Comparison of ENCODE assay signal across 8 mouse cellular contexts in the genomic region with DNA sequence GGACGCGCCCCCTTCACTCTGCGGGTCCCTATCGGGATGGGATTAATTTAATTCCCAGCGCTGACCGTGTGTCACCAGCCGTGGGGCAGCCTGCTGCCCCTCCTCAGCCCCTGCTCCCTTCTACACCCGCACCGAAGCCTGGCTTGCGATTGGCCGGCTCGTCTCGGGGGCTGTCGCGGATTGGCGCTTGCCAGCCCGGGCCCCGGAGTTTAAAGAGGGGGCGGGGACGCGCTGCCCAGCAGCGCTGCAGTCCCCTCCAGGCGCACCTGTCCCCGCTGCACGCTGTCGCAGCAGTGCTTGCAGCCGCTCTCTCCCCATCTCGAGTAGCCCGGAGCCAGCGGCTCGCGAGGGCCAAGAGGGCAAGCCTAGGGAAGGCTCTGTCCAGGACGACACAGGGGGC. TPM values are rescaled to one million over a fixed set of nuclear protein-coding genes. Genes with fewer than 3 reads are reported as not detected.
DNase-seq lines count a peak whose midpoint lies in the region; ATAC-seq and TF ChIP-seq lines count a peak whose summit lies in the region.

A gene (plus strand): TSS at position 215 of the 400 bp plus-strand sequence.

- H3K27me3 ChIP-seq in heart, embryonic 11.5 days (ENCODE audit: control insufficient read depth, insufficient read depth, low read length), result peaks cover 44% of the 10 kb centered on the region
- H3K27me3 ChIP-seq in heart, embryonic 15.5 days, result peaks cover 35% of the 10 kb centered on the region
- peaks cover 17% of the 10 kb centered on the region for H3K27me3 ChIP-seq in lung, embryonic 14.5 days (ENCODE audit: insufficient read depth, low read length)

- peak; percentile 55; the same call in 1 of the 2 replicates for ATAC-seq in heart, embryonic 11.5 days (replicated peaks; ENCODE audit: insufficient number of reproducible peaks, low FRiP score, low TSS enrichment)
- peak; percentile 69; the same call in 1 of the 2 replicates for ATAC-seq in heart, embryonic 15.5 days (replicated peaks; ENCODE audit: insufficient number of reproducible peaks, insufficient read depth, low FRiP score, low read depth)
- peak; percentile 81 for ATAC-seq in lung, embryonic 14.5 days (ENCODE audit: insufficient read depth)

- no peaks in the 10 kb centered on the region for H3K36me3 ChIP-seq in heart, embryonic 11.5 days (ENCODE audit: control insufficient read depth, insufficient read depth, low read length)
- no peaks in the 10 kb centered on the region for H3K36me3 ChIP-seq in heart, embryonic 15.5 days
- H3K36me3 ChIP-seq in lung, embryonic 14.5 days (ENCODE audit: insufficient read depth), result no peaks in the 10 kb centered on the region

- intact Hi-C loops in heart, postnatal 36 days (cut with DNase I), result no loop called here

- H3K9ac ChIP-seq in heart, embryonic 11.5 days (ENCODE audit: low read depth, low read length), result no peak within 1 kb of the TSS
- H3K9ac ChIP-seq in heart, embryonic 15.5 days, result peak within 1 kb of the TSS; percentile 37; the same call in 1 of the 2 replicates
- H3K9ac ChIP-seq in lung, embryonic 14.5 days, result peak within 1 kb of the TSS; percentile 13

- no peaks in the 10 kb centered on the region for H3K9me3 ChIP-seq in heart, embryonic 11.5 days (replicated peaks; ENCODE audit: control insufficient read depth, low read length)
- H3K9me3 ChIP-seq in heart, embryonic 15.5 days (replicated peaks), result no peaks in the 10 kb centered on the region
- H3K9me3 ChIP-seq in lung, embryonic 14.5 days (ENCODE audit: low read depth, low read length), result no peaks in the 10 kb centered on the region

- no peak within 1 kb of the TSS for H3K27ac ChIP-seq in heart, embryonic 11.5 days (ENCODE audit: low read depth, low read length)
- H3K27ac ChIP-seq in brown adipose tissue, adult 24 weeks (replicated peaks; ENCODE audit: low read depth, low read length), result no peak within 1 kb of the TSS
- H3K27ac ChIP-seq in heart, embryonic 15.5 days, result no peak within 1 kb of the TSS
- no peak within 1 kb of the TSS for H3K27ac ChIP-seq in lung, embryonic 14.5 days (ENCODE audit: low read depth)

- H3K4me2 ChIP-seq in heart, embryonic 11.5 days, result peak within 1 kb of the TSS; percentile 73
- H3K4me2 ChIP-seq in heart, embryonic 15.5 days, result peak within 1 kb of the TSS; percentile 85
- H3K4me2 ChIP-seq in lung, embryonic 14.5 days, result peak within 1 kb of the TSS; percentile 73

- WGBS in heart, embryonic 11.5 days (ENCODE audit: insufficient replicate concordance), result 1% methylated on average over 33 of the region's 33 CpGs
- WGBS in heart, embryonic 15.5 days, result 2% methylated on average over 33 of the region's 33 CpGs
- under 1% methylated on average over 33 of the region's 33 CpGs for WGBS in lung, embryonic 14.5 days

- H3K4me1 ChIP-seq in heart, embryonic 11.5 days (ENCODE audit: control insufficient read depth, insufficient read depth, low read length), result 0 out of 2 replicates have a peak, but pooled peaks cover 4% of the 10 kb centered on the region
- H3K4me1 ChIP-seq in brown adipose tissue, adult 24 weeks (ENCODE audit: control insufficient read depth, insufficient read depth, insufficient read length, low read length), result no peaks in the 10 kb centered on the region
- H3K4me1 ChIP-seq in heart, embryonic 15.5 days (replicated peaks), result peaks cover 12% of the 10 kb centered on the region
- no peaks in the 10 kb centered on the region for H3K4me1 ChIP-seq in lung, embryonic 14.5 days (ENCODE audit: insufficient read depth)

- H3K4me3 ChIP-seq in heart, embryonic 11.5 days (ENCODE audit: low read depth, low read length), result peak within 1 kb of the TSS; percentile 39
- H3K4me3 ChIP-seq in brown adipose tissue, adult 24 weeks (ENCODE audit: insufficient read depth, low read depth, low read length), result 0 out of 2 replicates have a peak within 1 kb of the TSS, but pooled peaks have one; percentile 7
- H3K4me3 ChIP-seq in heart, embryonic 15.5 days, result peak within 1 kb of the TSS; percentile 46
- peak within 1 kb of the TSS; percentile 26 for H3K4me3 ChIP-seq in lung, embryonic 14.5 days (ENCODE audit: low read depth, low read length)

- no peak for TF ChIP-seq CTCF in lung, embryonic 14.5 days (IDR thresholded peaks at IDR 0.05; ENCODE audit: low read depth)

- no peak for DNase-seq in heart, postnatal 36 days
- no peak for DNase-seq in layer of hippocampus, adult 8-10 months (ENCODE audit: low spot score in 2 of 2)
- peak; percentile 77 for DNase-seq in lung, embryonic 14.5 days
- DNase-seq in right cerebral cortex, postnatal 25 days, result peak; percentile 28
- no peak for DNase-seq in T-cell, adult 2 months (ENCODE audit: low spot score)

RNA-seq across cellular contexts. Expression of the gene that starts here (rescaled TPM):
- 5.2 and 6.6 TPM in 2 replicates for polyA plus RNA-seq in heart, embryonic 11.5 days (2014; fragmentation: Nextera tagmentation; extraction: Ambion mirVana)
- total RNA-seq in heart, postnatal 36 days (2021), result 1 to 10 TPM in 1 of 2 experiments, under 1 TPM in 1; 0.87 to 1.1 TPM
- not detected in 2 replicates for polyA plus RNA-seq in brown adipose tissue, adult 24 weeks (2012; ENCODE audit: insufficient read depth, insufficient read length, missing spikeins)
- polyA plus RNA-seq in heart, embryonic 15.5 days (2015; fragmentation: Nextera tagmentation; extraction: Ambion mirVana), result 7.8 and 9.3 TPM in 2 replicates
- total RNA-seq in layer of hippocampus, adult 8-10 months (2022), result 100 to 1,000 TPM in 3 of 4 experiments, 10 to 100 TPM in 1; 98.5 to 162 (median 138) TPM
- 3.4 and 3.6 TPM in 2 replicates for polyA plus RNA-seq in lung, embryonic 14.5 days (2014; fragmentation: Nextera tagmentation; extraction: Ambion mirVana)

Comparison
In these comparisons a context has a peak if more than half of its experiments do, and no peak if none do; other contexts are left out.
1. RNA of the gene that starts here (total RNA-seq): 98.5 to 162 TPM in layer of hippocampus, adult 8-10 months; 0.87 to 1.1 TPM in heart, postnatal 36 days; every median in the first group is over 10 times any median in the second.
2. DNase-seq: peak in lung, embryonic 14.5 days (single experiment) and right cerebral cortex, postnatal 25 days (single experiment); none in heart, postnatal 36 days (0 of 2), layer of hippocampus, adult 8-10 months (0 of 2) and T-cell, adult 2 months (single experiment).
3. Peak in every context shown above with its lines, with median percentiles within 50 percentile points of each other: ATAC-seq, H3K4me2 ChIP-seq and H3K4me3 ChIP-seq.